Mouse (Mus musculus): ENCODE measurements around the gene Rtcb. TPM values are rescaled to one million over a fixed set of nuclear protein-coding genes. Genes with fewer than 3 reads are reported as not detected.

Gene Rtcb
- polyA plus RNA-seq (2014; fragmentation: Nextera tagmentation; extraction: Ambion mirVana) = 223 and 238 TPM in 2 replicates

GRCm38 (mm10) chr10:85957464-85957950, at the start of gene Rtcb:
TSS of gene Rtcb (minus strand) at chr10:85957823.
- Histone ChIP-seq H3K36me3 (replicated peaks; ENCODE audit: control insufficient read depth, insufficient read depth, low read depth, low read length) (peaks cover 5% of the 10 kb centered on the region; the same call in 1 of the 2 replicates), H3K27me3 (ENCODE audit: control insufficient read depth, insufficient read depth, low read length) (no peaks in the 10 kb centered on the region), H3K4me1 (ENCODE audit: control insufficient read depth, insufficient read depth, low read length) (no peaks in the 10 kb centered on the region), H3K4me2 (ENCODE audit: low read depth, low read length) (peak within 1 kb of the TSS; percentile 59), H3K9ac (replicated peaks; ENCODE audit: low read length) (peak within 1 kb of the TSS; percentile 77), H3K27ac (replicated peaks; ENCODE audit: low read depth, low read length) (no peak within 1 kb of the TSS), H3K4me3 (ENCODE audit: low read depth, low read length) (peak within 1 kb of the TSS; percentile 69), H3K9me3 (replicated peaks; ENCODE audit: control insufficient read depth, low read length) (no peaks in the 10 kb centered on the region)
- under 1% methylated on average over 38 of the region's 38 CpGs for WGBS
- peak; percentile 97 for DNase-seq (ENCODE audit: low spot score)
- peak; percentile 89 for ATAC-seq (replicated peaks; ENCODE audit: insufficient number of reproducible peaks, low FRiP score, low TSS enrichment, low read depth)

GRCm38 (mm10) chr10:86006455-86006854, 48.8 kb upstream of the Rtcb start:
- H3K9me3 ChIP-seq (replicated peaks; ENCODE audit: control insufficient read depth, low read length) = no peaks in the 10 kb centered on the region
- H3K4me2 ChIP-seq (ENCODE audit: low read depth, low read length) = no peak overlapping the region
- H3K4me3 ChIP-seq (ENCODE audit: low read depth, low read length) = no peak overlapping the region
- H3K36me3 ChIP-seq (replicated peaks; ENCODE audit: control insufficient read depth, insufficient read depth, low read depth, low read length) = no peaks in the 10 kb centered on the region
- no peak for ATAC-seq (replicated peaks; ENCODE audit: insufficient number of reproducible peaks, low FRiP score, low TSS enrichment, low read depth)
- no peak overlapping the region for H3K9ac ChIP-seq (replicated peaks; ENCODE audit: low read length)
- H3K27me3 ChIP-seq (ENCODE audit: control insufficient read depth, insufficient read depth, low read length) = no peaks in the 10 kb centered on the region
- WGBS = 80% methylated on average over 5 of the region's 5 CpGs
- H3K27ac ChIP-seq (replicated peaks; ENCODE audit: low read depth, low read length) = no peak overlapping the region
- H3K4me1 ChIP-seq (ENCODE audit: control insufficient read depth, insufficient read depth, low read length) = no peaks in the 10 kb centered on the region
- no peak for DNase-seq (ENCODE audit: low spot score)

- no peak overlapping the region for H3K9ac ChIP-seq (replicated peaks; ENCODE audit: low read length)
- ATAC-seq (replicated peaks; ENCODE audit: insufficient number of reproducible peaks, low FRiP score, low TSS enrichment, low read depth) = no peak
- WGBS = 93% methylated on average over 4 of the region's 4 CpGs
- no peaks in the 10 kb centered on the region for H3K4me1 ChIP-seq (ENCODE audit: control insufficient read depth, insufficient read depth, low read length)
- no peak overlapping the region for H3K27ac ChIP-seq (replicated peaks; ENCODE audit: low read depth, low read length)
- no peaks in the 10 kb centered on the region for H3K9me3 ChIP-seq (replicated peaks; ENCODE audit: control insufficient read depth, low read length)
- no peaks in the 10 kb centered on the region for H3K36me3 ChIP-seq (replicated peaks; ENCODE audit: control insufficient read depth, insufficient read depth, low read depth, low read length)
- no peak overlapping the region for H3K4me2 ChIP-seq (ENCODE audit: low read depth, low read length)
- no peaks in the 10 kb centered on the region for H3K27me3 ChIP-seq (ENCODE audit: control insufficient read depth, insufficient read depth, low read length)
- no peak overlapping the region for H3K4me3 ChIP-seq (ENCODE audit: low read depth, low read length)
- no peak for DNase-seq (ENCODE audit: low spot score)
These were observed 42.8 kb upstream of the Rtcb start for GRCm38 (mm10) chr10:86000447-86000846.

- no peak overlapping the region for H3K9ac ChIP-seq (replicated peaks; ENCODE audit: low read length)
- H3K4me1 ChIP-seq (ENCODE audit: control insufficient read depth, insufficient read depth, low read length) = no peaks in the 10 kb centered on the region
- ATAC-seq (replicated peaks; ENCODE audit: insufficient number of reproducible peaks, low FRiP score, low TSS enrichment, low read depth) (no peak), DNase-seq (ENCODE audit: low spot score) (no peak)
- H3K36me3 ChIP-seq (replicated peaks; ENCODE audit: control insufficient read depth, insufficient read depth, low read depth, low read length) = no peaks in the 10 kb centered on the region
- no peaks in the 10 kb centered on the region for H3K9me3 ChIP-seq (replicated peaks; ENCODE audit: control insufficient read depth, low read length)
- 86% methylated on average over 5 of the region's 5 CpGs for WGBS
- H3K27me3 ChIP-seq (ENCODE audit: control insufficient read depth, insufficient read depth, low read length) = no peaks in the 10 kb centered on the region
- H3K4me3 ChIP-seq (ENCODE audit: low read depth, low read length) = no peak overlapping the region
- no peak overlapping the region for H3K27ac ChIP-seq (replicated peaks; ENCODE audit: low read depth, low read length)
- no peak overlapping the region for H3K4me2 ChIP-seq (ENCODE audit: low read depth, low read length)
These were observed 37.0 kb upstream of the Rtcb start for GRCm38 (mm10) chr10:85994543-85995104.

- DNase-seq (ENCODE audit: low spot score) (no peak), ATAC-seq (replicated peaks; ENCODE audit: insufficient number of reproducible peaks, low FRiP score, low TSS enrichment, low read depth) (no peak)
- H3K4me3 ChIP-seq (ENCODE audit: low read depth, low read length) = no peak overlapping the region
- no peak overlapping the region for H3K9ac ChIP-seq (replicated peaks; ENCODE audit: low read length)
- no peak overlapping the region for H3K27ac ChIP-seq (replicated peaks; ENCODE audit: low read depth, low read length)
- no peaks in the 10 kb centered on the region for H3K9me3 ChIP-seq (replicated peaks; ENCODE audit: control insufficient read depth, low read length)
- no peaks in the 10 kb centered on the region for H3K4me1 ChIP-seq (ENCODE audit: control insufficient read depth, insufficient read depth, low read length)
- 84% methylated on average over 9 of the region's 9 CpGs for WGBS
- no peaks in the 10 kb centered on the region for H3K27me3 ChIP-seq (ENCODE audit: control insufficient read depth, insufficient read depth, low read length)
- no peak overlapping the region for H3K4me2 ChIP-seq (ENCODE audit: low read depth, low read length)
- no peaks in the 10 kb centered on the region for H3K36me3 ChIP-seq (replicated peaks; ENCODE audit: control insufficient read depth, insufficient read depth, low read depth, low read length)
These were observed 36.2 kb upstream of the Rtcb start for GRCm38 (mm10) chr10:85993836-85994235.

GRCm38 (mm10) chr10:85992412-85992811, 34.8 kb upstream of the Rtcb start:
- H3K9me3 ChIP-seq (replicated peaks; ENCODE audit: control insufficient read depth, low read length) = no peaks in the 10 kb centered on the region
- no peak overlapping the region for H3K4me2 ChIP-seq (ENCODE audit: low read depth, low read length)
- H3K36me3 ChIP-seq (replicated peaks; ENCODE audit: control insufficient read depth, insufficient read depth, low read depth, low read length) = no peaks in the 10 kb centered on the region
- DNase-seq (ENCODE audit: low spot score) = no peak
- H3K4me3 ChIP-seq (ENCODE audit: low read depth, low read length) = no peak overlapping the region
- H3K9ac ChIP-seq (replicated peaks; ENCODE audit: low read length) = no peak overlapping the region
- H3K27ac ChIP-seq (replicated peaks; ENCODE audit: low read depth, low read length) = no peak overlapping the region
- WGBS = 81% methylated on average over 4 of the region's 4 CpGs
- no peaks in the 10 kb centered on the region for H3K27me3 ChIP-seq (ENCODE audit: control insufficient read depth, insufficient read depth, low read length)
- no peak for ATAC-seq (replicated peaks; ENCODE audit: insufficient number of reproducible peaks, low FRiP score, low TSS enrichment, low read depth)
- H3K4me1 ChIP-seq (ENCODE audit: control insufficient read depth, insufficient read depth, low read length) = no peaks in the 10 kb centered on the region

- no peak for ATAC-seq (replicated peaks; ENCODE audit: insufficient number of reproducible peaks, low FRiP score, low TSS enrichment, low read depth)
- WGBS = 80% methylated on average over 6 of the region's 6 CpGs
These were observed 31.9 kb upstream of the Rtcb start for GRCm38 (mm10) chr10:85989412-85990115.

GRCm38 (mm10) chr10:85972915-85973314, 15.3 kb upstream of the Rtcb start:
- H3K27me3 ChIP-seq (ENCODE audit: control insufficient read depth, insufficient read depth, low read length) = no peaks in the 10 kb centered on the region
- no peak overlapping the region for H3K4me3 ChIP-seq (ENCODE audit: low read depth, low read length)
- no peak for ATAC-seq (replicated peaks; ENCODE audit: insufficient number of reproducible peaks, low FRiP score, low TSS enrichment, low read depth)
- H3K9ac ChIP-seq (replicated peaks; ENCODE audit: low read length) = no peak overlapping the region
- no peak for DNase-seq (ENCODE audit: low spot score)
- 90% methylated on average over 4 of the region's 4 CpGs for WGBS
- H3K36me3 ChIP-seq (replicated peaks; ENCODE audit: control insufficient read depth, insufficient read depth, low read depth, low read length) = no peaks in the 10 kb centered on the region
- H3K4me2 ChIP-seq (ENCODE audit: low read depth, low read length) = no peak overlapping the region
- no peak overlapping the region for H3K27ac ChIP-seq (replicated peaks; ENCODE audit: low read depth, low read length)
- H3K4me1 ChIP-seq (ENCODE audit: control insufficient read depth, insufficient read depth, low read length) = no peaks in the 10 kb centered on the region
- no peaks in the 10 kb centered on the region for H3K9me3 ChIP-seq (replicated peaks; ENCODE audit: control insufficient read depth, low read length)

More at GRCm38 (mm10) chr10:85989412-85990115, 31.9 kb upstream of the Rtcb start:
- Histone ChIP-seq H3K36me3 (replicated peaks; ENCODE audit: control insufficient read depth, insufficient read depth, low read depth, low read length) (no peaks in the 10 kb centered on the region), H3K4me1 (ENCODE audit: control insufficient read depth, insufficient read depth, low read length) (no peaks in the 10 kb centered on the region), H3K9ac (replicated peaks; ENCODE audit: low read length) (no peak overlapping the region), H3K4me3 (ENCODE audit: low read depth, low read length) (no peak overlapping the region), H3K27ac (replicated peaks; ENCODE audit: low read depth, low read length) (no peak overlapping the region), H3K27me3 (ENCODE audit: control insufficient read depth, insufficient read depth, low read length) (no peaks in the 10 kb centered on the region), H3K9me3 (replicated peaks; ENCODE audit: control insufficient read depth, low read length) (no peaks in the 10 kb centered on the region), H3K4me2 (ENCODE audit: low read depth, low read length) (no peak overlapping the region)
- DNase-seq (ENCODE audit: low spot score) = no peak
